Mouse (Mus musculus): Measurements from ENCODE around the gene Rptor. TPM values are rescaled to one million over a fixed set of nuclear protein-coding genes. Genes with fewer than 3 reads are reported as not detected.
A peak's percentile ranks its signal among the peaks of the same experiment; 100 is the strongest.

The Rptor gene
- polyA plus RNA-seq, 1 experiment from 2014 or later: 9.9 TPM

DNA sequence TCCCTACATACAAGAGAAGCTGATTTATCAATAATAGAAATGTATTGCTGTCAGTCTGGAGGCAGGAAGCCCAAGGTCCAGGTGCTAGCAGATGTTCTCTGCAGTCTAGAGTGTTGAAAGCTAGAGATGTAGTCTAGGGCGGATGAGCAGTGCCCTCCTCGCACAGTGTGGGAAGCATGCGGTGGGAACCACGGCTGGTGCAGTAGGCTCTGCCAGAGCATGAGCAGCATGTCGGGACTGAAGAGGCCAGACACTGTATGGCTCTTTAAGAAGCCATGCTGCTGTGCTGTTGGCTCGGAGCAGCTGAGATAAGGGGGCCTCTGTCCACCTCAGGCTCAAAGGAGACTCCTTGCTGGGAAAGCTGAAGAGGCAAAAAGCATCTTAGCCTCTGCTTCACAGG, 164.8 kb downstream of the Rptor start:
- Histone ChIP-seq H3K27ac (ENCODE audit: low read length) (0 out of 2 replicates have a peak overlapping the region, but pooled peaks have one; percentile 19), H3K4me1 (ENCODE audit: control insufficient read depth, insufficient read depth, low read length) (peaks cover 11% of the 10 kb centered on the region), H3K4me2 (ENCODE audit: low read length) (no peak overlapping the region), H3K9ac (ENCODE audit: low read depth, low read length) (no peak overlapping the region), H3K4me3 (ENCODE audit: low read depth, low read length) (no peak overlapping the region), H3K27me3 (ENCODE audit: control insufficient read depth, insufficient read depth, low read depth, low read length) (no peaks in the 10 kb centered on the region), H3K9me3 (replicated peaks; ENCODE audit: control insufficient read depth, low read length, poor library complexity, severe bottlenecking) (no peaks in the 10 kb centered on the region), H3K36me3 (ENCODE audit: control insufficient read depth, insufficient read depth, low read length) (no peaks in the 10 kb centered on the region)
- no peak for ATAC-seq
- 50% methylated on average over 6 of the region's 6 CpGs for WGBS

DNA sequence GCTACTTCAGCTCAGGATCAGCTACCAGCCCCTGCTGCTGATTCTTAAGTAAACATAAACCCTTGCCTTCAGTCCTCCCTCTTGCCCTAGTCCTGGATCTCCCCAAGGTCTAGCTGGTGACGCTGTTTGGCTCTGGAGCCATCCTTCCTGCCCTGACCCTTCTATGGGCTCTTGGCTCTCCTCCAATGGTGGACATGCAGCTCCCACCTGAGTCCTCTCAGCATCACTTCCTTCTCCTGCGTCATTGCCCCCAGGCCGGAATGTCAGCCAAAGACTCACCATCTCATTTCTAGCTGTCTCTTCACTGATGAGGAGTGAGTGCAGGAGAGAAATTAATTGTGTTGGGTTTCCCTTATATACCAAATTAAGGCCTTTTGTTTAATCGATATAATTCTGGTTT, 165.8 kb downstream of the Rptor start:
- 88% methylated on average over 4 of the region's 4 CpGs for WGBS
- Histone ChIP-seq H3K4me2 (ENCODE audit: low read length) (no peak overlapping the region), H3K9ac (ENCODE audit: low read depth, low read length) (no peak overlapping the region), H3K36me3 (ENCODE audit: control insufficient read depth, insufficient read depth, low read length) (no peaks in the 10 kb centered on the region), H3K9me3 (replicated peaks; ENCODE audit: control insufficient read depth, low read length, poor library complexity, severe bottlenecking) (no peaks in the 10 kb centered on the region), H3K4me1 (ENCODE audit: control insufficient read depth, insufficient read depth, low read length) (peaks cover 11% of the 10 kb centered on the region), H3K27me3 (ENCODE audit: control insufficient read depth, insufficient read depth, low read depth, low read length) (no peaks in the 10 kb centered on the region), H3K4me3 (ENCODE audit: low read depth, low read length) (no peak overlapping the region), H3K27ac (ENCODE audit: low read length) (no peak overlapping the region)
- ATAC-seq: no peak

DNA sequence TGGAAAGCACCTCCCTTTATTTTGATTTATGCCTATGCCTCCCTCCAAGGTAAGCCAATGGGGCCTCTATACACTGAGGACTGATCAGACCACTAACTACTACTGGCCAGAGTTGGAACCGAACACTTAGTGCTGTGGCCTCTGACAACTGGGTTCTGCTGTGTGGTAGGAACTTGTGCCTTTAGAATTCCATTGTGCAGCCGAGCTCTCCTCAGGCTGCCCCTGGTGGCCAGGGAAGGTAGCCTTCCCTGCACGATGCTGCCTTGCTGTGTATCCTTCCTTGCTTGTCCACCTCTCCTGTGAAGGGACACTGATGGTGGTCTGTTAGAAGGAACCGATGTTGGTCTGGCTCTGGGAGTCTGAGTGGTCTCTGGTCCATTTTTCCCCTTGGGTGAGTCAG, 167.0 kb downstream of the Rptor start:
- H3K27me3 ChIP-seq (ENCODE audit: control insufficient read depth, insufficient read depth, low read depth, low read length): no peaks in the 10 kb centered on the region
- H3K4me2 ChIP-seq (ENCODE audit: low read length): no peak overlapping the region
- WGBS: 66% methylated on average over 4 of the region's 4 CpGs
- peaks cover 11% of the 10 kb centered on the region for H3K4me1 ChIP-seq (ENCODE audit: control insufficient read depth, insufficient read depth, low read length)
- no peak overlapping the region for H3K27ac ChIP-seq (ENCODE audit: low read length)
- H3K4me3 ChIP-seq (ENCODE audit: low read depth, low read length): no peak overlapping the region
- no peak overlapping the region for H3K9ac ChIP-seq (ENCODE audit: low read depth, low read length)
- ATAC-seq: no peak
- H3K36me3 ChIP-seq (ENCODE audit: control insufficient read depth, insufficient read depth, low read length): no peaks in the 10 kb centered on the region
- H3K9me3 ChIP-seq (replicated peaks; ENCODE audit: control insufficient read depth, low read length, poor library complexity, severe bottlenecking): no peaks in the 10 kb centered on the region

DNA sequence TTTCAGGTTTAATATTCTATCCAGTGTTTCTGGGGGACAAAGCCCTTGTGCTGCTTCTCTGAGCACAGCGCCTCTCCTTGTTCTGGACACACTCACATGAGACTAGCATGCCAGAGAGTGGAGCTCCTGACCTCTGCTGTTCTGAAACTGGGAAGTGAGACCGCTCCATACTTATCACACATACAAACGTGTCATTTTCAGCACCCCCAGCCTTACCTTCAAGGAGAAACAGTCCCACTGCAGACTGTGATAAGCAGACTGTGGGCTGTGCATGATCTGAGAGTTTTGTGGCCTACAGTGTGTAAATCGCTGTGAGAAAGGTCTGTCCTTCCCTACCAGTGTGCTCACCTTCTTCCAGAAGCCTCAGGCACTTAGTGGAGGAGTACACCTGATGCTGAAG, 168.3 kb downstream of the Rptor start:
- Histone ChIP-seq H3K4me2 (ENCODE audit: low read length) (no peak overlapping the region), H3K9ac (ENCODE audit: low read depth, low read length) (no peak overlapping the region), H3K9me3 (replicated peaks; ENCODE audit: control insufficient read depth, low read length, poor library complexity, severe bottlenecking) (no peaks in the 10 kb centered on the region), H3K36me3 (ENCODE audit: control insufficient read depth, insufficient read depth, low read length) (no peaks in the 10 kb centered on the region), H3K4me3 (ENCODE audit: low read depth, low read length) (no peak overlapping the region), H3K27me3 (ENCODE audit: control insufficient read depth, insufficient read depth, low read depth, low read length) (no peaks in the 10 kb centered on the region), H3K27ac (ENCODE audit: low read length) (no peak overlapping the region), H3K4me1 (ENCODE audit: control insufficient read depth, insufficient read depth, low read length) (peaks cover 11% of the 10 kb centered on the region)
- 86% methylated on average over 4 of the region's 4 CpGs for WGBS
- ATAC-seq: no peak

DNA sequence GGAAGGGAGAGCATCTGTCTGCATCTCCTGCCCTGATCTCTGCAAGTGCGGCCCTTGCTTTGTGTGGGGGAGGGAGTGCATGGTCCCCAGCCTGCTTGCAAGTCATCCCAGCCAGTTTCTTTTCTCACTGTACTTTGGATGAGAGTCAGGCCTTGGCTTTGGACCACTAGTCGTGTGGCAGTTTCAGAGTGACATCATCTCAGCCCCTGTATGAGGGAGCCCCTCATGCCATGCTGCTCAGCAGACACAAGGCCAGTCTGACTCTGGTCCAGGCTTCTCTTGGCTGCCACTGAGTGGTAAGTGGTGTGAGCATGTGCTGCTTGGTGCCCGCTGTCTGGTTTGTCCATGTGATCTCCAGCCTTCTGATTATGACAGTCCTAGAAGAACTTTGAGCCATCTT, 170.2 kb downstream of the Rptor start:
- 88% methylated on average over 3 of the region's 3 CpGs for WGBS
- 0 out of 2 replicates have a peak, but pooled peaks have one; percentile 48 for ATAC-seq

DNA sequence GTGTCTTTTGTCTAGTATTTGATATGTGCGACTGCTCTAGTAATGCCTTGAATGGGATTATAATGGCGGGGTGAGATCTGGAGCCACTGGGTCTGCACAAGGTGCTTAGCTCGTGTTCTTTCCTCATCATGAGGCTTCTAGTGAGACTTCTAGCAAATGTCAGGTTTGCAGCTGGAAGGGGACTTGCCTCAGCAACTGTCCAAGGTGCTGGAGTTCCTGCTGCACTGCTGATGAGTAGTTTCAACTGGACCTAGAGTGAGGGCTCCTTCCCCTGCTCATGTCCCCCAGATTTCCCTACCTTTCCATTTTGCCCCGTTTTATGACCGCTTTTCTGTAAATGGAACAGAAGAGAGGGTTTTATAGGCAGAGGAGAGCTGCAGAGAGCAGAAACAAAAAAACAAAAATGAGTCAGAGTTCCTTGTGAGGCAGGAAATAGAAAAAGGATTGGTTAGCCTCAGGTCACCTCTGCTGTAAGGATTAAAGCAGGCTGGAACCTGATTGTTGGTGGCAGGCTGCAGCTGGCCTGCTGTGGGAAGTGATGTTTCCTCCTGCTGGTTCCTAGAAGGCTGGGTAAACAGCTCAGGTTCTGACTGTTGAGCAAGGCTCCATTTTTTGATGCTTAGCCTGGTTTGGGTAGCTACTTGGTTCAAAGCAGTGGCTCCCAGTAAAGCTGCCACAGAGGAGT, 172.5 kb downstream of the Rptor start:
- no peak overlapping the region for H3K9ac ChIP-seq (ENCODE audit: low read depth, low read length)
- 65% methylated on average over 5 of the region's 5 CpGs for WGBS
- no peaks in the 10 kb centered on the region for H3K36me3 ChIP-seq (ENCODE audit: control insufficient read depth, insufficient read depth, low read length)
- peaks cover 6% of the 10 kb centered on the region; the same call in 1 of the 2 replicates for H3K4me1 ChIP-seq (ENCODE audit: control insufficient read depth, insufficient read depth, low read length)
- H3K4me3 ChIP-seq (ENCODE audit: low read depth, low read length): no peak overlapping the region
- H3K27me3 ChIP-seq (ENCODE audit: control insufficient read depth, insufficient read depth, low read depth, low read length): no peaks in the 10 kb centered on the region
- ATAC-seq: no peak
- no peaks in the 10 kb centered on the region for H3K9me3 ChIP-seq (replicated peaks; ENCODE audit: control insufficient read depth, low read length, poor library complexity, severe bottlenecking)
- no peak overlapping the region for H3K27ac ChIP-seq (ENCODE audit: low read length)
- no peak overlapping the region for H3K4me2 ChIP-seq (ENCODE audit: low read length)

More for the DNA sequence above, 170.2 kb downstream of the Rptor start:
- H3K4me3 ChIP-seq (ENCODE audit: low read depth, low read length): no peak overlapping the region
- H3K4me1 ChIP-seq (ENCODE audit: control insufficient read depth, insufficient read depth, low read length): peaks cover 6% of the 10 kb centered on the region; the same call in 1 of the 2 replicates
- H3K36me3 ChIP-seq (ENCODE audit: control insufficient read depth, insufficient read depth, low read length): no peaks in the 10 kb centered on the region
- H3K9me3 ChIP-seq (replicated peaks; ENCODE audit: control insufficient read depth, low read length, poor library complexity, severe bottlenecking): no peaks in the 10 kb centered on the region
- H3K27ac ChIP-seq (ENCODE audit: low read length): no peak overlapping the region
- H3K4me2 ChIP-seq (ENCODE audit: low read length): no peak overlapping the region
- H3K9ac ChIP-seq (ENCODE audit: low read depth, low read length): no peak overlapping the region
- H3K27me3 ChIP-seq (ENCODE audit: control insufficient read depth, insufficient read depth, low read depth, low read length): no peaks in the 10 kb centered on the region

DNA sequence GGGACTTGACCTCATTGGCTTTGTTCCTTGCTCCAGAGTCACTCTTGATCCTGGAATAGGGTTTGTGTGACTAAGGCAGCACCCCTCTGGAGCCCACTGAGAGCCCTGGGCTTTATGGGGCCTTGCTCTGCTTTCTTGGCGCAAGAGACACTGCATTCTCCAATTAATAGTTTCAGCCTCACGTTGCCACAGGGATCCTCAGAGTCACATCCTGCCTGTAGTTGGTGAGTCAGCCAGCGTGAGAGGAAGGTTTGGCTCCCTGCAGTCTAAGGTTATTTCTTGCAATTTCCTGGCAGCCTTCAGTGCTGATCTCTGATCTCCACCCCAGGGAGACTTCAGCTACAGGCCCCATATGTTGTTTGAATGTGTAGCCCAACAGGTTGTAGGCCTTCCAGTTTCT, 174.5 kb downstream of the Rptor start:
- H3K27ac ChIP-seq (ENCODE audit: low read length): 0 out of 2 replicates have a peak overlapping the region, but pooled peaks have one; percentile 38
- 77% methylated on average over 3 of the region's 3 CpGs for WGBS

DNA sequence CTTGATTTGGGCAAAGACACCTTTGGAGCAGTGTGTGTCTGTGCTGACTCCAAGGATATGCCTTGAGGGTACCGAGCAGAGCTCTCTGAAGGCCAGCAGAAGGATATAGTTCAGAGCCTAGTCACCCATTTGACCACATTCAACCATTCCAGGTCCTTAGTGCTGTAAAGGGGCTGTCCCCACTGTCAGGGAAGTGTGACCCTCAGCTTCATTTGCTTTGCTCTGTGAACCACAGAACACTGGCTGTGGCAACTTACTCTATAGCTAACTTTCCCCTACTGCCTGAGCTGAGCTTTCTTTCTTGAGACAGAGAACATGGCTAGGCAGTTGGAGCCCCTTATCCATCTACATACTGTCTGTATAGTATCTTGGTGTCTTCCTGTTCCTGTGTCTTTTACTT, 175.2 kb downstream of the Rptor start:
- H3K4me3 ChIP-seq (ENCODE audit: low read depth, low read length): no peak overlapping the region
- H3K4me1 ChIP-seq (ENCODE audit: control insufficient read depth, insufficient read depth, low read length): peaks cover 6% of the 10 kb centered on the region; the same call in 1 of the 2 replicates
- no peak overlapping the region for H3K9ac ChIP-seq (ENCODE audit: low read depth, low read length)
- H3K27me3 ChIP-seq (ENCODE audit: control insufficient read depth, insufficient read depth, low read depth, low read length): no peaks in the 10 kb centered on the region
- H3K4me2 ChIP-seq (ENCODE audit: low read length): no peak overlapping the region
- no peak overlapping the region for H3K27ac ChIP-seq (ENCODE audit: low read length)
- WGBS: 85% methylated on average over 1 of the region's 1 CpGs
- no peak for ATAC-seq
- H3K9me3 ChIP-seq (replicated peaks; ENCODE audit: control insufficient read depth, low read length, poor library complexity, severe bottlenecking): no peaks in the 10 kb centered on the region
- no peaks in the 10 kb centered on the region for H3K36me3 ChIP-seq (ENCODE audit: control insufficient read depth, insufficient read depth, low read length)

More for the DNA sequence above, 174.5 kb downstream of the Rptor start:
- Histone ChIP-seq H3K4me2 (ENCODE audit: low read length) (no peak overlapping the region), H3K36me3 (ENCODE audit: control insufficient read depth, insufficient read depth, low read length) (no peaks in the 10 kb centered on the region), H3K9ac (ENCODE audit: low read depth, low read length) (no peak overlapping the region), H3K4me1 (ENCODE audit: control insufficient read depth, insufficient read depth, low read length) (peaks cover 6% of the 10 kb centered on the region; the same call in 1 of the 2 replicates), H3K27me3 (ENCODE audit: control insufficient read depth, insufficient read depth, low read depth, low read length) (no peaks in the 10 kb centered on the region), H3K9me3 (replicated peaks; ENCODE audit: control insufficient read depth, low read length, poor library complexity, severe bottlenecking) (no peaks in the 10 kb centered on the region), H3K4me3 (ENCODE audit: low read depth, low read length) (no peak overlapping the region)
- ATAC-seq: no peak

DNA sequence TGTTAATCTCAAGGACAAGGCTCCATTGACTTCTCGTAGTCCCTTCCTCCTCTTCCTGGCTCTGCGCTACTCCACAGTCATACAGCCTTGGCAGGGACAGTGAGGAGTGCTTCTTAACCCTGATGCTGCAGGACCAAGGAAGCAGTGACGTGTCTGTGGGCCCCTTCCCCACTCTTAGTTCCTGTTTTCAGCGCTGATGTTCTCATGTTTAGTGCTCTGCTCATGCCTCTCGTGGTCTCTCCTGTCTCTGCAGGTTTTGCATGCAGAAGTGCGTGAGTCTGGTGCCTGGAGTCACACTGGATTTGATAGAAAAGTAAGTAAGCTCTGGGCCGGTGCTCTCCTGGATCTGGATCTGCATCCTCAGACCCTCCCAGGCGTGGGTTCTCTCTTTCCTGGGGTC, 177.6 kb downstream of the Rptor start:
- 83% methylated on average over 8 of the region's 8 CpGs for WGBS
- Histone ChIP-seq H3K4me3 (ENCODE audit: low read depth, low read length) (no peak overlapping the region), H3K9ac (ENCODE audit: low read depth, low read length) (no peak overlapping the region), H3K4me1 (ENCODE audit: control insufficient read depth, insufficient read depth, low read length) (peaks cover 8% of the 10 kb centered on the region; the same call in 1 of the 2 replicates), H3K27ac (ENCODE audit: low read length) (no peak overlapping the region), H3K4me2 (ENCODE audit: low read length) (no peak overlapping the region), H3K36me3 (ENCODE audit: control insufficient read depth, insufficient read depth, low read length) (no peaks in the 10 kb centered on the region), H3K27me3 (ENCODE audit: control insufficient read depth, insufficient read depth, low read depth, low read length) (no peaks in the 10 kb centered on the region), H3K9me3 (replicated peaks; ENCODE audit: control insufficient read depth, low read length, poor library complexity, severe bottlenecking) (no peaks in the 10 kb centered on the region)
- no peak for ATAC-seq

All from midbrain, embryonic 16.5 days (tissue).